Mouse (Mus musculus): Measurements from ENCODE around the gene Cep250.

GRCm38 (mm10) chr2:155941697-155942442 lies 14.4 kb upstream of the Cep250 start:
- TF ChIP-seq MAFK (IDR thresholded peaks at IDR 0.05; ENCODE audit: borderline replicate concordance, low read depth, low read length) (no peak), POLR2A (IDR thresholded peaks at IDR 0.05; ENCODE audit: control insufficient read depth in 1 of 2, insufficient read depth in 1 of 2, low read depth in 1 of 2, low read length in 2 of 2, poor library complexity in 1 of 2) (no peak), NELFE (IDR thresholded peaks at IDR 0.05; ENCODE audit: low read depth, low read length) (no peak), CTCF (IDR thresholded peaks at IDR 0.05 in 2 of 3, conservative IDR thresholded peaks at IDR 0.05 in 1 of 3; ENCODE audit: control insufficient read depth in 1 of 3, insufficient read depth in 1 of 3, low read depth in 2 of 3, low read length in 3 of 3, poor library complexity in 1 of 3, severe bottlenecking in 1 of 3) (no peak), CHD2 (IDR thresholded peaks at IDR 0.05; ENCODE audit: low read length) (no peak), E2F4 (IDR thresholded peaks at IDR 0.05; ENCODE audit: borderline replicate concordance, low read depth, low read length) (no peak), NRF1 (IDR thresholded peaks at IDR 0.05; ENCODE audit: insufficient read depth, low read depth, low read length, poor library complexity, severe bottlenecking) (no peak), EP300 (IDR thresholded peaks at IDR 0.05; ENCODE audit: low read depth in 1 of 2, low read length in 2 of 2) (no peak), ZC3H11A (IDR thresholded peaks at IDR 0.05; ENCODE audit: low read depth, low read length) (no peak), SMC3 (IDR thresholded peaks at IDR 0.05; ENCODE audit: low read depth, low read length) (no peak), UBTF (IDR thresholded peaks at IDR 0.05; ENCODE audit: borderline replicate concordance, insufficient read depth, low read depth, low read length) (no peak), MYC (IDR thresholded peaks at IDR 0.05; ENCODE audit: low read depth, low read length) (no peak)
